Mouse (Mus musculus): ENCODE data around the gene Hba-x. TPM values are rescaled to one million over a fixed set of nuclear protein-coding genes. Genes with fewer than 3 reads are reported as not detected.
"Not testable (repeated sequence)": the region's sequence is repeated elsewhere in the genome, so short reads cannot be mapped to it uniquely, and the experiment has no call there.

The Hba-x gene
- polyA plus RNA-seq, 1 experiment from 2014 or later = 4,673 TPM

- Histone ChIP-seq H3K4me1 (replicated peaks; ENCODE audit: control insufficient read depth, insufficient read depth, low read length) (peaks cover 7% of the 10 kb centered on the region), H3K9me3 (ENCODE audit: control insufficient read depth, low read length) (no peaks in the 10 kb centered on the region), H3K27ac (ENCODE audit: low read depth, low read length) (peak overlapping the region; percentile 2), H3K9ac (ENCODE audit: low read depth, low read length) (no peak overlapping the region), H3K27me3 (replicated peaks; ENCODE audit: control insufficient read depth, insufficient read depth, low read length) (peaks cover 7% of the 10 kb centered on the region), H3K4me2 (peak overlapping the region; percentile 1), H3K4me3 (ENCODE audit: low read depth, low read length) (peak overlapping the region; percentile 27), H3K36me3 (ENCODE audit: control insufficient read depth, insufficient read depth, low read length) (no peaks in the 10 kb centered on the region)
- ATAC-seq (replicated peaks; ENCODE audit: low FRiP score) (peak; percentile 38), DNase-seq (ENCODE audit: low spot score) (no peak)
- WGBS = 70% methylated on average over 1 of the region's 1 CpGs
Measured at GRCm38 (mm10) chr11:32297866-32298531, 21.8 kb downstream of the Hba-x start.

- peak overlapping the region; percentile 1 for H3K4me2 ChIP-seq
Measured at GRCm38 (mm10) chr11:32298532-32298918, 22.3 kb downstream of the Hba-x start.

GRCm38 (mm10) chr11:32299865-32300264 lies 23.7 kb downstream of the Hba-x start, which contains the start of gene Hbq1a:
Gene Hbq1a (plus strand): TSS chr11:32300069.
- not testable (repeated sequence) for H3K4me1 ChIP-seq (replicated peaks; ENCODE audit: control insufficient read depth, insufficient read depth, low read length); DNase-seq (ENCODE audit: low spot score); H3K36me3 ChIP-seq (ENCODE audit: control insufficient read depth, insufficient read depth, low read length); H3K9ac ChIP-seq (ENCODE audit: low read depth, low read length); H3K27me3 ChIP-seq (replicated peaks; ENCODE audit: control insufficient read depth, insufficient read depth, low read length); H3K4me3 ChIP-seq (ENCODE audit: low read depth, low read length); H3K9me3 ChIP-seq (ENCODE audit: control insufficient read depth, low read length); ATAC-seq (replicated peaks; ENCODE audit: low FRiP score)
- Histone ChIP-seq H3K27ac (ENCODE audit: low read depth, low read length) (peak within 1 kb of the TSS; percentile 13; the same call in 1 of the 2 replicates), H3K4me2 (peak within 1 kb of the TSS; percentile 19)
- 7% methylated on average over 16 of the region's 16 CpGs for WGBS

More at GRCm38 (mm10) chr11:32298532-32298918, 22.3 kb downstream of the Hba-x start:
- ATAC-seq (replicated peaks; ENCODE audit: low FRiP score) = no peak
- 97% methylated on average over 2 of the region's 2 CpGs for WGBS
- peak overlapping the region; percentile 2; the same call in 1 of the 2 replicates for H3K27ac ChIP-seq (ENCODE audit: low read depth, low read length)
- peaks cover 7% of the 10 kb centered on the region for H3K4me1 ChIP-seq (replicated peaks; ENCODE audit: control insufficient read depth, insufficient read depth, low read length)
- H3K9me3 ChIP-seq (ENCODE audit: control insufficient read depth, low read length) = no peaks in the 10 kb centered on the region
- no peaks in the 10 kb centered on the region for H3K36me3 ChIP-seq (ENCODE audit: control insufficient read depth, insufficient read depth, low read length)
- no peak for DNase-seq (ENCODE audit: low spot score)
- H3K27me3 ChIP-seq (replicated peaks; ENCODE audit: control insufficient read depth, insufficient read depth, low read length) = peaks cover 7% of the 10 kb centered on the region
- no peak overlapping the region for H3K9ac ChIP-seq (ENCODE audit: low read depth, low read length)
- H3K4me3 ChIP-seq (ENCODE audit: low read depth, low read length) = no peak overlapping the region

- 49% methylated on average over 14 of the region's 17 CpGs for WGBS
- no peak overlapping the region for H3K9ac ChIP-seq (ENCODE audit: low read depth, low read length)
Measured at GRCm38 (mm10) chr11:32300279-32301267, 24.4 kb downstream of the Hba-x start.

GRCm38 (mm10) chr11:32301506-32301905 lies 25.3 kb downstream of the Hba-x start:
- H3K4me3 ChIP-seq (ENCODE audit: low read depth, low read length) = no peak overlapping the region
- H3K9ac ChIP-seq (ENCODE audit: low read depth, low read length) = no peak overlapping the region
- DNase-seq (ENCODE audit: low spot score) (no peak), ATAC-seq (replicated peaks; ENCODE audit: low FRiP score) (no peak)
- peaks cover 7% of the 10 kb centered on the region for H3K27me3 ChIP-seq (replicated peaks; ENCODE audit: control insufficient read depth, insufficient read depth, low read length)
- no peaks in the 10 kb centered on the region for H3K9me3 ChIP-seq (ENCODE audit: control insufficient read depth, low read length)
- no peaks in the 10 kb centered on the region for H3K4me1 ChIP-seq (replicated peaks; ENCODE audit: control insufficient read depth, insufficient read depth, low read length)
- H3K36me3 ChIP-seq (ENCODE audit: control insufficient read depth, insufficient read depth, low read length) = no peaks in the 10 kb centered on the region
- H3K4me2 ChIP-seq = no peak overlapping the region
- whole genome bisulfite sequencing = 71% methylated on average over 1 of the region's 1 CpGs
- H3K27ac ChIP-seq (ENCODE audit: low read depth, low read length) = no peak overlapping the region

More at GRCm38 (mm10) chr11:32300279-32301267, 24.4 kb downstream of the Hba-x start:
- peak overlapping the region; percentile 19 for H3K4me2 ChIP-seq
- DNase-seq (ENCODE audit: low spot score) (no peak), ATAC-seq (replicated peaks; ENCODE audit: low FRiP score) (no peak)
- no peak overlapping the region for H3K4me3 ChIP-seq (ENCODE audit: low read depth, low read length)
- no peak overlapping the region for H3K27ac ChIP-seq (ENCODE audit: low read depth, low read length)
- H3K27me3 ChIP-seq (replicated peaks; ENCODE audit: control insufficient read depth, insufficient read depth, low read length) = peaks cover 7% of the 10 kb centered on the region
- H3K9me3 ChIP-seq (ENCODE audit: control insufficient read depth, low read length) = no peaks in the 10 kb centered on the region
- no peaks in the 10 kb centered on the region for H3K4me1 ChIP-seq (replicated peaks; ENCODE audit: control insufficient read depth, insufficient read depth, low read length)
- H3K36me3 ChIP-seq (ENCODE audit: control insufficient read depth, insufficient read depth, low read length) = no peaks in the 10 kb centered on the region

GRCm38 (mm10) chr11:32302824-32303419 lies 26.7 kb downstream of the Hba-x start:
- Histone ChIP-seq H3K9me3 (ENCODE audit: control insufficient read depth, low read length) (no peaks in the 10 kb centered on the region), H3K27me3 (replicated peaks; ENCODE audit: control insufficient read depth, insufficient read depth, low read length) (peaks cover 9% of the 10 kb centered on the region), H3K4me3 (ENCODE audit: low read depth, low read length) (no peak overlapping the region), H3K27ac (ENCODE audit: low read depth, low read length) (no peak overlapping the region), H3K4me1 (replicated peaks; ENCODE audit: control insufficient read depth, insufficient read depth, low read length) (no peaks in the 10 kb centered on the region), H3K36me3 (ENCODE audit: control insufficient read depth, insufficient read depth, low read length) (no peaks in the 10 kb centered on the region), H3K4me2 (no peak overlapping the region), H3K9ac (ENCODE audit: low read depth, low read length) (no peak overlapping the region)
- no peak for DNase-seq (ENCODE audit: low spot score)
- ATAC-seq (replicated peaks; ENCODE audit: low FRiP score) = no peak
- 44% methylated on average over 2 of the region's 2 CpGs for WGBS

GRCm38 (mm10) chr11:32303455-32303854 lies 27.3 kb downstream of the Hba-x start:
- H3K27me3 ChIP-seq (replicated peaks; ENCODE audit: control insufficient read depth, insufficient read depth, low read length) = peaks cover 9% of the 10 kb centered on the region
- H3K9ac ChIP-seq (ENCODE audit: low read depth, low read length) = no peak overlapping the region
- no peaks in the 10 kb centered on the region for H3K36me3 ChIP-seq (ENCODE audit: control insufficient read depth, insufficient read depth, low read length)
- ATAC-seq (replicated peaks; ENCODE audit: low FRiP score) = no peak
- no peaks in the 10 kb centered on the region for H3K4me1 ChIP-seq (replicated peaks; ENCODE audit: control insufficient read depth, insufficient read depth, low read length)
- no peak overlapping the region for H3K4me3 ChIP-seq (ENCODE audit: low read depth, low read length)
- H3K4me2 ChIP-seq = no peak overlapping the region
- DNase-seq (ENCODE audit: low spot score) = no peak
- no peak overlapping the region for H3K27ac ChIP-seq (ENCODE audit: low read depth, low read length)
- no peaks in the 10 kb centered on the region for H3K9me3 ChIP-seq (ENCODE audit: control insufficient read depth, low read length)
- 77% methylated on average over 1 of the region's 1 CpGs for WGBS

GRCm38 (mm10) chr11:32307006-32307405 lies 30.8 kb downstream of the Hba-x start:
- DNase-seq (ENCODE audit: low spot score) (no peak), ATAC-seq (replicated peaks; ENCODE audit: low FRiP score) (peak; percentile 66)
- no peak overlapping the region for H3K4me3 ChIP-seq (ENCODE audit: low read depth, low read length)
- no peaks in the 10 kb centered on the region for H3K4me1 ChIP-seq (replicated peaks; ENCODE audit: control insufficient read depth, insufficient read depth, low read length)
- no peak overlapping the region for H3K4me2 ChIP-seq
- H3K9ac ChIP-seq (ENCODE audit: low read depth, low read length) = no peak overlapping the region
- H3K36me3 ChIP-seq (ENCODE audit: control insufficient read depth, insufficient read depth, low read length) = no peaks in the 10 kb centered on the region
- H3K9me3 ChIP-seq (ENCODE audit: control insufficient read depth, low read length) = no peaks in the 10 kb centered on the region
- 79% methylated on average over 1 of the region's 1 CpGs for WGBS
- H3K27ac ChIP-seq (ENCODE audit: low read depth, low read length) = no peak overlapping the region
- H3K27me3 ChIP-seq (replicated peaks; ENCODE audit: control insufficient read depth, insufficient read depth, low read length) = peaks cover 4% of the 10 kb centered on the region; the same call in 1 of the 2 replicates
